Mouse (Mus musculus): ENCODE results near the gene Ano10.

The Ano10 gene

GRCm38 (mm10) chr9:122244080-122244799 lies 50.0 kb downstream of the Ano10 start:
- DNase-seq = peak; percentile 55 to 83

GRCm38 (mm10) chr9:122243297-122243696 lies 50.9 kb downstream of the Ano10 start:
- DNase-seq = no peak

- no peak for DNase-seq
Measured at GRCm38 (mm10) chr9:122242856-122243255, 51.4 kb downstream of the Ano10 start.

GRCm38 (mm10) chr9:122241812-122242400 lies 52.3 kb downstream of the Ano10 start:
- DNase-seq = no peak

GRCm38 (mm10) chr9:122240629-122241199 lies 53.5 kb downstream of the Ano10 start:
- DNase-seq = no peak

GRCm38 (mm10) chr9:122234741-122235140 lies 59.5 kb downstream of the Ano10 start:
- no peak for DNase-seq

- DNase-seq = no peak
Measured at GRCm38 (mm10) chr9:122233972-122234345, 60.3 kb downstream of the Ano10 start.

GRCm38 (mm10) chr9:122233316-122233971 lies 60.8 kb downstream of the Ano10 start:
- no peak for DNase-seq

GRCm38 (mm10) chr9:122232912-122233311 lies 61.3 kb downstream of the Ano10 start:
- DNase-seq = no peak

- DNase-seq = no peak
Measured at GRCm38 (mm10) chr9:122230701-122231100, 63.5 kb downstream of the Ano10 start.

- no peak for DNase-seq
Measured at GRCm38 (mm10) chr9:122226419-122226818, 67.8 kb downstream of the Ano10 start.

GRCm38 (mm10) chr9:122225309-122225708 lies 68.9 kb downstream of the Ano10 start:
- DNase-seq = peak; percentile 24 to 50

- DNase-seq = no peak
Measured at GRCm38 (mm10) chr9:122223005-122223404, 71.2 kb downstream of the Ano10 start.

- no peak for DNase-seq
Measured at GRCm38 (mm10) chr9:122219934-122220333, 74.3 kb downstream of the Ano10 start.

- DNase-seq = no peak
Measured at GRCm38 (mm10) chr9:122216945-122217529, 77.2 kb downstream of the Ano10 start.

- DNase-seq = no peak
Measured at GRCm38 (mm10) chr9:122215118-122215517, 79.1 kb downstream of the Ano10 start.

- DNase-seq = no peak
Measured at GRCm38 (mm10) chr9:122208311-122208710, 85.9 kb downstream of the Ano10 start.

GRCm38 (mm10) chr9:122205543-122206200 lies 88.6 kb downstream of the Ano10 start:
- peak in 1 of 2 experiments; percentile 32 for DNase-seq

GRCm38 (mm10) chr9:122204508-122204907 lies 89.7 kb downstream of the Ano10 start:
- DNase-seq = peak in 1 of 2 experiments; percentile 32

- DNase-seq = peak; percentile 78 to 83
Measured at GRCm38 (mm10) chr9:122199253-122199652, 95.0 kb downstream of the Ano10 start.

- no peak for DNase-seq
Measured at GRCm38 (mm10) chr9:122198621-122199020, 95.6 kb downstream of the Ano10 start.

GRCm38 (mm10) chr9:122197021-122197420 lies 97.2 kb downstream of the Ano10 start:
- no peak for DNase-seq
